Mouse (Mus musculus) adrenal gland, adult (tissue): ENCODE results near the gene Xk.
"Not testable (repeated sequence)": the region's sequence is repeated elsewhere in the genome, so short reads cannot be mapped to it uniquely, and the experiment has no call there.

ENCODE experiments used
- DNase-seq, 2 experiments: peaks; one replicate each; pipeline ENCODE4 v3.0.0; 2022 to 2023; ENCODE audit warnings: low spot score in 1 of 2; ENCODE audit not compliant: inconsistent age in 2 of 2

Xk gene

DNA sequence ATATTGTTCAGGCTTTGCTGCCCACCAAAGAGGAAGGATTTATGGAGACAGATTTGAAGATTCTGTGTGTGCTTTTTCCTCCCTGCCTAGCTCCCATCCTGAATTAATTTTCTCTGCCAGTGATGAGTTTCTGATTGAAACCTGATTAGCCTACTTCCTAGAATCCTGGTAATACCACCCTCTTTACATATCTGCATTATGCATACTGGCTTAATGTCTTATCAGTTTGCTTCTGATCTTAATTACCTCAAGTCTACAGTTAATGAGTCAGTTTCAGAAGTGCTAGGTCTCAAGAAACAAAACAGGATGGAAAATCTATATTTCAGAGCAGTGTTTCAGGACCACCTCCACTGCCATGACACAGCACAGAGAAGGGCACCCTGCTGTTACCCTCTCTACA is 43.9 kb downstream of the Xk start:
- not testable (repeated sequence) for DNase-seq

DNA sequence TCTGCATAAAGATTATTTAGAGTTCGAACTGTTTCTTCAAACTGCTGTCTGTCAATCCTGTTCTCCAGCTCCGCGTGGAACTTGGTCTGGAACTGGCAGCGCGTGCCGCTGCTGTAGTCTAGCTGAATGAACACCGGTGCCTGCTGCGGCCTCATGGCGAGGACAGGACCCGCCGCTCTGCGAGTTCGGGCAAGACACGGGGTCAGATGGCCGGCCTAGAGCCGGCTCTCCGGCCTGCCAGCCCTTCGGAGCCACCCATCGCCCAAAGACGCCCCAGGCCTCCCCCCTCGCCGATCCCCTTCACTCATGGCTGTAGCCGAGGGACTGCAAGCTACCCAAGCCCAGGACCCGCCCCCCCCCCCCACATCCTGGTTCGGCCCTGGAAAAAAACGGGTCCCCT is 55.4 kb downstream of the Xk start:
- not testable (repeated sequence) for DNase-seq

DNA sequence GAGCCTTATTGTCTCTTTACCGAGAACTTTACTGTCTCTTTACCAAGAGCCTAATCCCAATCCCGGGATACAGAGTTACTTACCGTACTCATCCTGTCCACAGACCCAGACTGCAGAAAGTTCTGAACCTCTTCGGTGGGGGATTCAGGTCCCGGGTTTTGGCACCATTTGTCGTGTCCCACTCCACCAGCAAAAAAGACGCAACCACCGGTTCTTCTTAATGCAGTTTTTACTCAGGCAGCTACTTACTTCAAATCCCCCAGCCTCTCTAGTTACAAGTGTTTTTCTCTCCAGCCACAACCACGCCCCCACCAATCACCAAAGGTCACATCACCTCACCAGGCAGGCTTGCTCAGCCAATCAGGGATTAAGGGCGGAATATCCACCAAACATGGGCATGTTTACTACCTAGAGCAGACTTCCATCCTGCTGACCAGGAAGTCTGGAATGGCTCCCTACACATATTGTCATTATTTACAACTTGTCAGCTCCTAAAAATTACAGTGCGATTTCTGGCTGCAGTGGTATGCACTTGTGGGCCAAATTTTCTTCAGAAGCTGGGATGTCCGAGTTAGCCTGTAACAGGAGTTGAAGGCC is 59.9 kb downstream of the Xk start:
- DNase-seq: not testable (repeated sequence)

DNA sequence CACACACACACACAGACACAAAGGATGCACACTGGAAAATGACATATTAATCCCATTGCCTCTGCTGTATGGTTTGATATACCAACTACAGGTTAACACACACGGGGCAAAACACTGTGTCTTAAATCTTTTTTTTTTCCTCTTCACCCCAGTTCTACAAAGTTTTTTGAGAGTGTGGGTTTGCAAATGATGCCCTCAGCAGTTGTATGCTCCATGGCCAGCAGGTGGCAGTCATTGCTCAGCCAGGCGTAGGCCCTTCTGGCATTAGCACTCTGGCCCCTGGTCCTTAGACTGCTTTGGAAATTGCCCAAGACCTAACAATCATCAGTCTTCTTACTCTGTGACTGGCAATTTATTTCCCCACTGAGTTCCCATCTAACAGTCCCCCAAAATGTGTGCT is 60.5 kb downstream of the Xk start:
- peak; percentile 13 to 81 for DNase-seq

DNA sequence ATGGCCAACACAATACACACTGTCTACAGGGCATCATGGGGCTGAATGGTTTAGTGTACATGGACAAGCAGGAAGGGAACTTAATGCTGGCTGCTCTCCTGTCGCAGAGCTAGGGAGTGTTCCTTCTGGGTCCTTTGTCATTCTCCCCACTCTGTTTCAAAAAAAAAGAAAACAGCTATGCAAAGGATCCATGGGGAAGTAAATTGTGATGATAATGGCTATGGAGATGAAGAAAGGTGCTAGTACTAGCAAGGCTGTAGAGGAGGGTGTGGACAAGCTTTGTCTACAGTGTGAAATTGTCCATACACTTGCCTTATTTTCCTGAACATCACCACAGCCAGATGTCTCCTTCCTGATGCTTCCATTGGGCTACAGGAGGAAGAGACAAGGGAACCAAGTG is 62.4 kb downstream of the Xk start:
- not testable (repeated sequence) for DNase-seq

DNA sequence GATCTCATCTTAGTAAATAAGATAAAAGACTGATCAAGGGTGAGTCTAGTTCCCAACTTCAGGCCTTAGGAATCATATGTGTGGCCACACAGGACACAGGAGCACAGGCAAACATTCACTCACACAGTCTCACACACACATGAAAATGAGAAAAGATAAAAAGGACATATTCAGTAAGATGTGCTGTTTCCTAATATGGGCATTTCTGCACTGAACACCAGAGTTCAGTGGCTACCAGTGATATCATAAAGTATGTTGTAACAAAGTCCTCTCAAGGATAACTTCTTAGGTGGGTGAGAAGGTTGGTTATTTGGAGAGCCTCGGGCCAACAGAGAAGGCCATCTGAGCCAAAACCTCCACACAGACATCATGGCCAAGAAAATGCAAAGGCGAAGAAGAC is 77.8 kb downstream of the Xk start, which contains the start of gene H2al1k:
Gene H2al1k (plus strand): TSS at position 301 of the 400 bp plus-strand sequence.
- not testable (repeated sequence) for DNase-seq
